Mouse (Mus musculus): ENCODE data around the gene Appbp2.

Appbp2 gene

DNA sequence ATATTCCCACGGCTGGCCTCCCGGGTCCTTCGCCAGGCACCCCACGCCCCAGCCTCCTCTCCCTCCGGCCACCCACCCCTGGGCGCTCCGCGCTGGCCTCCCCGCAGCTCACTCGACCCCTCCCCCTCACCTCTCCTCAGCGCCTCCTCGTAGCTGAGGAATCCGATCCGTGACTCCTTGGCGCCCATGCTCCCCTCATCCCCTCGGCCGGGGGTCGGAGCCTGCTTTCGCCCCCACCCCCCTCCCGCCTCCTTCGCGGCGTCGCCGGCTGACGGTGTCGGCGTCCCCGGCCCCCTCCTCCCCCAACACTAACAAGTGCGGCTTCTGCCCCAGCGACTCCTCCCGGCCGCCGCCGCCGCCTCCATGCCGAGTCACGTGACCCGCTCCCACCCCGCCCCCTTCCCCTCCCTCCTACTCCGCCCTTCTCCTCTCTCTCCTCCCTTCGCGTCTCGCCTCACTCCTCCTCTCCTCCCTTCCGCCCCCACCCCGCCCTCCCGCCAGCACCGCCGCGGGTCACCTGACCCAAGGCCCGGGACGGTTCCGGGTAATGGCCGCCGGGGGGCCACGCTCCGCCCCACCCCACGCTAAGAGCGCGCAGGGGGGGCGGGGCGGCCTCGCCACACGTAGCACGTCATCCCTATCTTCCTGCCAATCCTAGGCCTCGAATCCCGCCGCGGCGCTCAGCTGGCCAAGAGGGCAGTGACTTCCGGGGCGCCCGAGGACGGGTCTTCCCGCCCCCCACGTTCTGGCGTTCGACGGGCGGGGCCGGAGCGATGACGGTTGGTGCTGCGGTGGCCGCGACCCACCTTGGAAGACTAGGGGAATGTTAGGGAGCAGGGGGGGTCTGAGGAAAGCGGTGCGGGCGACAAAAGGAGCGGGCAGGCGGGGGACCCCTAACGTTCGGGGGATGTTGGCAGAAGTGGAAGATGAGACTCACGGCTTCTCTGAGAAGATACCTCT is 95.1 kb downstream of the Appbp2 start, which contains the start of gene Usp32:
Gene Usp32 (minus strand): TSS at position 581 of the 960 bp plus-strand sequence.
- peak; percentile 98 for DNase-seq

DNA sequence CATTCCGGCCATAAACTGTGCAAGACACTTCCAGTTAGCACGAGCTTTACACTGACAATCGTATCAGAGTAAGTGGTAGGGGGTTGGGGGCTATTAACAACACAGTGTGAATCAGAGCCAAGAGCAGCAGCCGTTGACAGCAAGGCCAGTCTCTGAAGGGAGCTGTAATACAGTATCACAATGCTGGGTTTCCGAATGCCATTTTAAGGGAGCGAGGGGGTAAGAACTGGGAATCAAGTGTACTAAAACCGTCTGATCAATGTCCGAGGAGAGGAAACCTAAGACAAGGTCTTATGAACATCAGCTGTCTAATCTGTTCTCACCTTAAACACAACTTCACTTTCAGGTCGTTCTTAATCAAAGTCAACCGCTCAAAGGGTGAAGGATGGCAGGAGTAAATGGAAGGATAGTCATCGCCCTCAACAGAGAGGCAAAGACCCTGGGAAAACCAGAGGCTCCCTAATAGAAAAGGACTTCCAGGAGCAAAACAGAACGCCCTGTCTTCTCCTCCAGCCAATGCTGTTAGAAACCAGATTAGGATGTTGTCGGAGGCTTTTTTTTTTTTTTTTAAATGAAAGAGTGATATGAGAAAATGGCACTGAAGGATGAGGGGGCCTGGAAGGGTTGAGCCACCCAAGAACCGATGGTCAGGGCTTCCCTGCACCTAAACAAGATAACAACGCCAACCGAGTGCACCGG is 96.0 kb downstream of the Appbp2 start:
- DNase-seq: peak; percentile 35

Measured in cerebellum, adult 11-12 months (tissue).